Mouse (Mus musculus) fat pad, adult 2 months (tissue): ENCODE data around the gene Nbea.

Experiments used
- DNase-seq: peaks from one replicate; pipeline ENCODE4 v3.0.0-alpha.2; 2011; ENCODE audit warnings: low read depth, low spot score; ENCODE audit errors: extremely low read depth

The Nbea gene

DNA sequence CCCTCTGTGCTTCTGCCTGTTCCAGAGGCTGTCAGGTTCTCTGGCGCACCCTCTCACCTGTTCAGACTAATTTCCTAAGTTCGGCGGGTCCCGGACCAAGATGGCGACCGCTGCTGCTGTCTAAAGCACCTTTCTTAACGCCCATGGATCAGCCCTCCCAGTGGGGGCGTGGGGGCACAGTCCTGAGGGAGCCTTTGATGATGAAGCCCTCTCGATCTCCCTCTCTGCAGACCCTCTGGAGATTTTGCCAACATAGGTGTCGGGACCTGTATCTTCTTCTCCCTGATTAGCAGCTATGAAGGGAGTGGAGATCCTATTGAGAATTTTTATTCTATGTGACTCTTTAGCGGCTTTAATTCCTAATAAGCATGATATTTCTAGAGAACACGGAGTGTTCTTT lies 573.3 kb downstream of the Nbea start:
- no peak for DNase-seq

DNA sequence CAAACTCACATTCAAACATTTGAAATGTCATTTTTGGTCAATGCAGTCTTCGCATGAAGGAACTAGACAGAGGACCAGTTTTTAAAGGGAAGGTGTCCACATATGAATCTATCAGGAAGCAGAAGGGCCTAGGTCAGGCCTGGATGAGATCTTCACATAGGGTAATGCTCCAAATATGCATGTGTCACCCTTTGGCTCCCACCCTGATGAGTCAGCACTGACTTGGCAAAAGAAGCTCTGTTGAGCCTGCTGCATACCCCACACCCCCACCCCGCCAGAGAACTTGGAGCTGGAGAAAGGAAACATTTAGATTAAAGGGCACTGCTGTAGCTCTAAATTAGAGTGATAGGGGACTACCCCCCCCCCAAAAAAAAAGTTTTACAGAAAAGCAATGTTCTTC lies 583.2 kb downstream of the Nbea start:
- DNase-seq = no peak

GRCm38 (mm10) chr3:55599366-55600085 lies 584.0 kb downstream of the Nbea start:
- DNase-seq = no peak

GRCm38 (mm10) chr3:55598681-55599080 lies 584.8 kb downstream of the Nbea start:
- DNase-seq = no peak

- DNase-seq = no peak
Observed at GRCm38 (mm10) chr3:55593312-55593711, 590.2 kb downstream of the Nbea start.

DNA sequence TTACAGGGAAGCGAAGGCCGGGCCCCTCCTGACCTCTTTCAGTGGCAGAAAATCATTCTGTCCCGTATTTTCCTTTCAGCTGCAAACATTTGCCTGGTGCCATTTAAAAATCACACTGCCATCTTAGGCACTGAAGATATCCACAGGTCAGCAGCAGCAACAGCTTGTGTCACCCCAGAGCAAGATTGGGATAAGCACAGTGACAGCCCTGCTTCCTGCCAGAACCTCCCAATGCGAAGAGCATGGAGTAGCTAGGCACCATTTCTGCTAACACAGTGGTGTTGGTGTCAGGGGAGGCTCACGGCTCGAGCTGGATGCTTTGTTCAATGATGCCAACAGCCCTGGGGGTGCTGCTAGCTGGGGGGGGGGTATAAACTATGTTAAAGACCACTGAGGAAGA lies 592.8 kb downstream of the Nbea start:
- no peak for DNase-seq

DNA sequence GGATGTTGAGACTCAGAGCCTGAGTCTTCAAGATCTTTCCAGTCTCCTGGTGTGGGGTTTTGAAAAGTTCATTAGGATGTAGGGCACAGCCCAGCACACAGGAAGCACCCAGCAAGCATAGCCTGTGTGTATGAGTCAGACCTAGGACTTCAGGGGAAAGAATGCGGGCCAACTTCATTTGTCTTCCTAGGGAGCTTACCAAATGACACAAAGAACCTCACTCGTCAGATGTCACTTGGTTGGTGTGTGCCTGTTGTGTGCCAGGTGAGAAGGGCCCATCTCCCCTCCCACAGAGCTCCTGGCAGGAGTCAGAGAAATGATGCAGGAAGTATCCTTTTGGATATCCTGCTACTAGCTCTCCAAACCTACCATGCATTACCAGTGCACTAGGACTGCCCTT lies 593.2 kb downstream of the Nbea start:
- no peak for DNase-seq

GRCm38 (mm10) chr3:55589402-55589944 lies 594.0 kb downstream of the Nbea start:
- no peak for DNase-seq

DNA sequence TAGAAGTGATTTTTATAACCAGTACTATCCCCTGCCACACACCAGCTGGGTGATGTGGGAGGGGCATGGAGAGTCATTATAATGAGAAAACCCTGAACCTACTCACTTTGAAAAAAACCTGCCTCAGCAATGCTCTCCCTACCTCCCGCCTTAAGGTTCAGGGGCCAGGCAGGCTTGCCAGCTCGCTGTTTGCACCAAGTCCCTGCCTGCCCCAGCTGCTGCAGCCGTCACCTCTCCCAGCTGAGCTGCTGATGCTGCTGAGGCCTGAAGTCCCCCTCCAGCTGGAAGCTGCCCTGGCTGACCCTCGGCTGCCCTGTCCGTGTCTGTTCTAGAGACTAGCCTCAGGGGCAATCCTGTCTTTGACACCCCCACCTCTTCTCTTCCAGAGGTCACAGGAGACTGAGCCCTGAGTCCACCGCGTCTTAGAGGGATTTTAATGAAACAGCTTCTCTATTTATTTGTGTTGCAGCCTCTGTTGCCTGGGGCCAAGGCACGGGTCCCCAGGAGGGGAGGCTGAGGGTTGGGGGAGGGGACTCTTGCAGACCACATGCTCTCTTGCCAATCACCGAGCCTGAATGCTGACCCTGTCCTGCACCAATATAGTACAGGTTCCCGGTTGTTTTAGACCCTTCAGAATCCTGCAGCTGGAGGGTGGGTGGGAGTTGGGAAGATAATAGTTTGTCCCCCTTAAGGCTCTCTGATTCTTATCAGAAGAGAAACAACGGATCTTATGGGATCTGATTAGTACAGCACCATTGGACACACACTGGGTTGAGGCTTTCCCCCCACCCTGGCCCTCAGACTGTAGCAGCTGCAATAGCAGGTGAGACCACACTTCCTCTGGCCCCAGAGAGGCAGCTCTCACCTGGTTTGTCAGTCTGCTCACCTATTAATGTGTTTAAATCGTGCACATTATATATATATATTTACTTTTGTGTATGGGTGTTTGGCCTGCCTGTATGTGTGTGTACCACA lies 595.2 kb downstream of the Nbea start:
- DNase-seq = no peak

GRCm38 (mm10) chr3:55587434-55587971 lies 596.0 kb downstream of the Nbea start:
- no peak for DNase-seq
